Mouse (Mus musculus): Measurements from ENCODE around the gene Osbpl3.

DNA sequence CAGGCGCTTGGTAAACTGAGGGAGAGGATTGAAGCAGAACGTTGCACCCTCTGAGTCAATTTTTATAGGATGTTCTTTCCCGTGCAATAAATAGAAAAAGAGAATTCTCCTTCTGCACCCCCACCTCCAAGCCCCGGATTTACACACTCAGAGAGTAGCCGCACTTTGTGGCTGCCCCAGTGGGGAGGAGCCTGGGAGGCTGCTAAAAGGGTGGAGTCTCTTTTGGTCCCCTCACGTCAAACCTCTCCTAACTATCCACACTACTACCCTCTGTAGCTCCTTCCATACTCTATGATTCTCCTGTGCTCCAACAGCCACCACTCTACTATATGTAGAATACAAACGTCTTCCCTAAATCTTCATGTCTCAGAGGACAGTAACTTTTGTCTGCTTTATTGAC lies 193.7 kb downstream of the Osbpl3 start:
- no peak for TF ChIP-seq CTCF (IDR thresholded peaks at IDR 0.05; ENCODE audit: low read depth, low read length)
- no peak for TF ChIP-seq EP300 (IDR thresholded peaks at IDR 0.05; ENCODE audit: insufficient read depth, low read depth, low read length)
- no peak for TF ChIP-seq POLR2A (IDR thresholded peaks at IDR 0.05; ENCODE audit: insufficient read depth, low read length)

Measured in ES-Bruce4 (cell line).